Mouse (Mus musculus) layer of hippocampus, adult 9-11 months (tissue): ENCODE measurements at regions not wholly inside any gene's neighbourhood (a gene's known extent, or its start where the extent isn't known, plus 50 kb on each side); places are given as distances from the start of the nearest gene placed in this dataset.
A peak's percentile ranks its signal among the peaks of the same experiment; 100 is the strongest.

Experiments used
- DNase-seq: peaks from one replicate; pipeline ENCODE4 v3.0.0; 2022

DNA sequence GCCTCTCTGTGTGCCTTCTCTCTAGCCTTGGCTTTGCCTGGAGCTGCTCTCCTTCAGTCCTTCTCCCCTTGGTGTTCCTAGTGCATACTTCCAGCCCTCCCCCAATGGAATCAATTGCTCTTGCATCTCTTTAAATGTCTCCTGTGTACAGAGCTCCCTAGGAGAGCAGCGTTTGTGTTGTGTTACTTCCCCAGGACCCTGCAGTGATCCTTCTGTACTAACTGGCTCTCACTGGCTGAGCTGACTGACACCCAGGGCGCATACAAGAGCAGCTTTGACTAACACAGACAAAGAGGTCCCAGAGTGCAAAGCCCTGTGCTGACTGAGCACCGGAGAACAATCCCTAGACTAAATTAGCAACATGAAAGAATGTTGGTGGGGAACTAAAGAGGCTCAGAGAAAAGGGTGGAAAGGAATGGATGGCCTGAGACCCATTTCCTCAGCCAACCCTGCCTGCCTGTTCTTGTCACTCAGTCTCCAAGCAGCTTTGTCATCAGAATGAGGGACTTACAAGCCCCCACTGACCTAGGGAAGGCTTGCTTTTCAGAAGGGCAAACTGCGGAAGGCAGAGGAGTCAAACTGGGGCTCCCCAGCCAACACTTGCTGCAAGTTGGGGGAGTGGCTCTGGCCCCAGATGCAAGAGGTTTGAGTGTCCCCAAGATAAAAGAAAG is 476.4 kb upstream of the Tmem132c start:
- peak; percentile 8 for DNase-seq

DNA sequence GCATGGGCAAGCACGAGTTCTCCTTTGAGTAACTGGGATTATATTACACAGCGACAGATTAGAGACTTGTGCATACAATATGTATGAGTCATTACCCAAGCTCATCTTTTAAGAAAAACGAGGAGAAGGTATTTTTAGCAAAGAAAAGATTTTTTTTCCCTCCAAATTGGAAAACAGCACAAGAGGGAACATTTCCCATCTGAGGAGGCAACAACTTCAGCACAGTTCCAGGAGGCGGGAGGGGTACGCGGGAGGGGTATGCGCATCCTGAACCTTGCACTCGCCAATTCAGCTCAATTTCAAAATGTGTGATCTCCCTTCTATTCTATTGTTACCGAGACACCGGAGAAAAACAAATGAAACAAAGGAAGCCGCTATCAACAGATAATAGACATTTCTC is 472.6 kb upstream of the Tmem132c start:
- no peak for DNase-seq

DNA sequence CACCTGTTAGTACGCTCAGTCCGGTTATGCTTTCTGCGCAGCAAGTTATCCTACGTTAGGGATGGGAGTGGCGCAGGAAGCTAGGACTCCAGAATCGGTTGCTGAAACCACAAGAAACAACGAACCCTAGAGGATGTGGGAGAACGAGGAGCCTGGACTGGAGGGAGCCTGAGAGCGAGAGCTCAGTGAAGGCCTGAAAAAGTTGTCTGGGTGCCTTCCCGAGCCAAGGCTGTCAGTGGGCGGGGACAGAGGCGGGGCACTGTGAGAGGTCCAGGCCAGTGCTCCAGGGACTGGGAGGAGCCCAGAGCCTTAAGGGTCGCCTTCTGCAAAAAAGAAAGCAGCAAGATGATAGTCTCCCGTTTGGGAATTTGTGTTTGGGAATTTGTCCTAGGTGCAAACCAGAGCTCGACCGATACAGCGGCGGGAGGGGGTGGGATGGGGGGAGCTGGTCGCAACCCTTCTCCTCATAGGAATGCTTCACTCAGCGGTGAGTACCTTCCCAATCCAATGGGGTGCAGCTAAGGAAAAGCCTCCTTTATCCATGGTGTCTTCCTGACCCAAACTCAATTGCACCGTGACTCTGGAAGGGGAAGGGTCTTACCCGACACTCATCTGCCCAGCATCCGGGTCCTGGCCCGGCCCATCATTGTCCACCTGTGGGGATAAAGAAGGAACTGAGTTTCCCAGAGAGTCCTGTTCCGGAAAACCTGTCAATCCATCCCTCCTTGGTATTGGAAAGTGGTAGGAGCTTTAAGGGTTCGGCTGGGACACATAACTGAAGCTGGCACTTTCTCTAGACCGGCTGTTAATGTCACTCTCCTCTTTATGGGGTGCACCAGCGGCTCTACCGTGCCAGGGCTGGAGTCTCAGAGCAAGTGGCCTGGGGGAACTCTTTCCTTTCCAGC is 453.6 kb upstream of the Tmem132c start:
- no peak for DNase-seq

DNA sequence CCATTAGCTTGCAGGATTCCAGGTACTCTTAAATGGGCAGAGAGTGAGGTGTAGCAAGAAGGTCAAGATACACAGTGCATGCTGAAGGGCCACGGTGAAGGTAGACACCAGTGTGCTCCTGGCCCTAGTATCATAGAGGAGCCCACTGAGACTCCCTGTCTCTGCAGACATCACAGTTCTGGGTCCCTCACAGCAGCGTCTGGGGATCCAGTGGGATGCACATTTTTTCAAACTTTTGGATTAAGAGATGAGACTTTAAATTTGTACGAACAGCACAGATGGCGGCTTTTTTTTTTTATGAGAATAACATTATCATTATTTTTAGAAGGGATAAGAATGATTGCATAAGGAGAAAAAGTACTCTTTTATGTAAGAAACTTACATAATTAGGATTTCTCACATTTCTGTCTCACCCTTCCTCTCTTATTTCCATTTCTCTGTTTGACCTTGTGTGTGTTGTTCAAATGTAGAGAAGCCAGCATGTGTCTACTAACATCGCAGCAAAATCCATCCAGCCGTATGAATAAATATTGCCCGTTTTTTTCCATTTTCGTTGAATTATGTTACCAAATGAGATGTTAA is 441.8 kb upstream of the Tmem132c start:
- no peak for DNase-seq

DNA sequence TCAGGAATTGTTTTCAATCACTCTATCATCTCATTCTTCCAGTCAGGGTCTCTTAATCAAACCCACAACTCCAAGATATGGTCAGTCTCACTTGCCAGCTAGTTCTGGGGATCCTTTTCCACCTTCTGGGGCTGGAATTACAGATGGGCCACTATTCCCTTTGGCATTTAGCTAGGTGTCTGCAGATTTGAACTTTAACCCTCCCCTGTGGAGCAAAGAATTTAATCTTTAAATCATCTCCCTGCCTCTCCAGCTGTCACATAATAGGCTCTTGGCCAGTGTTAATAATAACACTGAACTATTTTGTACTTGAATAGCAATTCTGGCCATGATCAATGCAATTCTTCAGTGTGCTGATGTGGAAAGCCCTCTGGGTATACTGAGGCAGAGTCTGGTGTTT is 435.0 kb upstream of the Tmem132c start:
- DNase-seq: no peak

DNA sequence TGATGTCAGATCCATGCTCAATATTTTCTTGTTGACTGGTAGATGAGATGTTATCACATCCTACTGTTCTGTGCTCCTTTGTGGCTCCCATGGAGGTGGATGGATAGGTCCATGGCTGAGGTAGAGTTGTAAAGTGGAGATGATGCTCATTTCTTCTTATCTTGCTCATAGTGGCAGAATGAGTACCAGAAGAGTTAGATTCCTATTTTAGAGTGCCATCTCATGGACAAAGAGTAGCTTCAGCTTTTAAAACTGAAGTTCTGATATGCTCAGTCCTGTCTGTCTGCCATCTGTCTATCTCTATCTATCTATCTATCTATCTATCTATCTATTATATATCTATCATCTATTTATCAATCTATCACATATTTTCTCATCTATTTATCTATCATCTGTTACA is 425.5 kb upstream of the Tmem132c start:
- no peak for DNase-seq

DNA sequence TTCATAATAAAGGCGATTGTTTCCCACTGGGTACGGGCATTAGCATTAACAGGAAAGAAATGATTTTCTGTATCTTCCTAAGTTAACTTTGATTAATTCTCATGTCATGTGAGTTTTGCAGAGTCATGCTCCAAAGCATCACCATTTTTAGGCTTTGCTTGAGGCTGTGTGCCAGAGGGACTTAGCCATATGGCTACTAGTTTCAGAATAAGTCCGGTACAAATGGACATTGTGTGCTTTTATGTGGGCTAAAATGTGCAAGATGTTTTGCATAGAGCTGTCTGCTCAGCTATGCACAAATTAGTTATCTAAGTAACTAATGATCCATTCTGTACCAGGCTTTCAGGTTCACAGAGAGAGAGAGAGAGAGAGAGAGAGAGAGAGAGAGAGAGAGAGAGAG is 406.2 kb upstream of the Tmem132c start:
- DNase-seq: peak; percentile 24

DNA sequence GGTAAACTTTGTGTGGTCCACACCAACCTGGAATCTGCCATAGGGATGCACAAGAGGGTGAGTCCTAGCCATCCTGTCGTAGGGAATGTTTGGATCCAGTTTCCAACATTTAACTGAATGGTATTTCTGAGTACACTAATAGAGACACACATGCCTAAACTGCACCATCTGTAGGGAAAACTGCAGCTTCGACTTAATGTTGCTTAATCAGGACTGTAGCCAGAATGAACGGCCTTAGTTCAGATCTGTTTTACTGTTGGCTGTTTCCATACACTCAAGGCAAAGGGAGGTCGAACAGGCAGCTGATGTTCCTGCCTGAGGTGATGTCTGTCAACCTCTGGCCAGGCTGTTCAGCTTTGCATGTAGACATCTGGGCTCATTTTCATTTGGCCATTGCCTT is 399.0 kb upstream of the Tmem132c start:
- peak; percentile 42 for DNase-seq

DNA sequence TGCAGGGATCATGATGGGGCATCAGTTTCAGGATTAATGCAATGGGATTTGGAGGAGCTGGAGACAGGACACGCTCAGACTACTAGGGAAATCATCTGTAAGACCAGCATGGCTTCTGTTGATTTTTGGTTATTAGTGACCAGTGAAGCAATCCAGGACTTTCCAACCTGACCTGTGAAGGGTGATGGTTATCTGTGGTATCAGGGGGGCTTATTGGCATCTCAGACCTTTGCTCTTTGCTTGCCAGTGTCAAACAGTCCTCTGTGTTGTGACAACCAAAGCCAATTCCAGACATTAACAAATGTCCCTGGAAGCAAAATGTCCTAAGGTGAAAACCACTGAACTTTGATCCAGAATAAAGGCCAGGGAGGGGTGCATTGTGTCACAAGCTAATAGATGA is 379.5 kb upstream of the Tmem132c start:
- DNase-seq: no peak

DNA sequence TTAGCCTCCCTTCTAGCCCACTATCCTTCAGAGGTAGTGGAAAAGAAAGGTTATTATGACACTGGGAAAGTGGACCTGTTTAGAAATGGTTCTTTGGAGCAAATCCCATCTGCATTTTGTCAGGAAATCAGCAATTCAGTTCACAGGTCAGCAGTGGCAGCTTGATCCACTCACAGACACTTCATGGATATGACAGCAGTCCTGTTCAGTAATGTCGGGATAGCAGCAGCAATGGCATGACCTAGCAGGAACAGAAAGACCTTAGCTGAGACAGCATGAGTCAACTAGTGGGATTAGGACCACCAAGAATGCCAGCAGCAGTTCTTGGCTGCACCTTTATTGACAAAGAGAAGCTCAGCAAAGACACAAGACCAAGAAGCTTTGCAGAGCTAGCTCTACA is 365.8 kb upstream of the Tmem132c start:
- DNase-seq: no peak

DNA sequence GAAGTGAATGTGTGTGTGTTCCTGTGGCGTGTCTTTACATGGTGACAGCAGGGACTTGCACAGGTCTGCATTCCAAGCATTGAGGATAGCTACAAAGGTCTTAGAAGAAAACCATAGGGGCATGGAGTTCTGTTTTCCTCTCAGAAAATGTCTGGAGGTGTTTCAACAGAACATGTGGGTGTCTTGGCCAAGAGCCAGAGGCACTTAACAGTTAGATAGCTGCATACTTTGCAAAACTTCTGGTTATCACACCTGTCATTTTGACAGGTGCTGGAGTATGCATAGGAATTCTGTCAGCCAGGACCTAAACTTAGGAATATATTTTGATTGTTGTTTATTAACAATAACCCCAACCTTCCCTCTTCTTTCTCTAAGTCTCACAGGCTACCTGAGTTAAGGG is 350.9 kb upstream of the Tmem132c start:
- no peak for DNase-seq

DNA sequence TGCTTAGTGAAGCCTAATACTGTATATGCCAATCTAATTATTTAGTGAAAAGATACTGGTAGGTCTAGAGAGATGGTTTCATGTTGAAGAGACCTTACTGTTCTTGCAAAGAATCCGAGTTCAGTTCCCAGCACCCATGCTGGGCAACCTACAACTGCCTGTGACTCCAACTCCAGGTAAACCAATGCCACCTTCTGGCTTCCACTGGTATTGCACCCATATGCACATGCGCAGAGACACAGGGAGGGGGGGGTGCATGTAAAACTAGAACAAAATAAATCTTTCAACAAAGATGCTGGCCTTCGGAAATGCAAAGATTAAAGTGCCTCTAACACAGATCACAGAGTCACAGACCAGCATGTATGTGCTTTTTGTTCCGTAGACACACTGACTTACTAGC is 348.5 kb upstream of the Tmem132c start:
- DNase-seq: no peak

DNA sequence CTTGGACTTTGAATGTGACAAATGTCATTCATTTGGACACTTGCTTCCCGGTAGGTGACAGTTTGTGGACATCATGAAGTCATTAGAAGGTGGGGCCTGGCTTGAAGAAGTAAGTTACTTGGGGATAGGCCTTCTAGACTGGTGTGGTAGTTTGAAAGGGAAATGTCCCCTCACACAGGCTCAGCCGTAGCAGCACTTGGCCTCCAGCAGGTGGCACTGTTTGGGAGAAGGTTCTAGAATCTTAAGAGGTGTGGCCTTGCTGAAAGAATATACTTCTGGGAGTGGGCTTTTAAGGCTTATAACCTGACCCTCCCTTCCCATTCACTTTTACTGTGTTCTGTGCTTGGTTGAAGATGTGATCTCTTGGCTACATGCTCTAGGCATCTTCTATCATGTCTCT is 331.5 kb upstream of the Tmem132c start:
- DNase-seq: no peak

DNA sequence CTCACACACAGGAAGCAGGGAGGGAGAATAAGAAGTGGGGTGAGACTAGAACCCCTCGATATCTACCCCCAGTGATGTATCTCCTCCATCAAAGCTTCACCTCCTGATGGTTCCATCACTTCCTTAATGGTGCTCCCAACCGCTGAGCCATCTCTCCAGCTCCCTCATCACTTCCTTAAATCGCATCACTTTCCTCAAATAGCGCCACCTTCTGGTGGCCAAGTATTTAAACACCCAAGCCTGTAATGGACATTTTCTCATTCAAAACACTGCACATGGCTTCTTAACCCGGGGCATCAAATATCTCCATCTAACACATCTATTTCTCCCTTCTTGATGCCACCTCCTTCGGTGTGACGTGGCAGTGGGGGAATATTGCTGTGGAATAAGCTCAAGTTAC is 324.3 kb upstream of the Tmem132c start:
- DNase-seq: no peak

DNA sequence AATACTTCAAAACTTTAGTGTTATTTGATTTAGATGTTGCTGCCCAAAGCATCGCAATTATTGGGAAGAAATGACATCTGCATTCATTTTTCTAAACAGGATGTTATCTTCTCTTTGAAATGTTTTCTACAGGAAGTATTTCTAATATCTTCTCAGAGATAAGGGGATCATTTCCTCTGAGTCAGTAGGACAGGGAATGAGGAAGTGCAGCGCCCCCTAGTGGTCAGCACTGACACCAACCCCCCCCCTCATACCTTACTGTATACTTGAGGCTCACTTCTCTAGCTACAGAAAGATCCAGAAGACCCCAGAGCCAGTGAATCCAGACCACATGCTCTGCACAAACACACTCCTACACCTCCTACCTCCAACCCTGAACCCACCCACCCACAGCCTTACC is 308.1 kb upstream of the Tmem132c start:
- no peak for DNase-seq

DNA sequence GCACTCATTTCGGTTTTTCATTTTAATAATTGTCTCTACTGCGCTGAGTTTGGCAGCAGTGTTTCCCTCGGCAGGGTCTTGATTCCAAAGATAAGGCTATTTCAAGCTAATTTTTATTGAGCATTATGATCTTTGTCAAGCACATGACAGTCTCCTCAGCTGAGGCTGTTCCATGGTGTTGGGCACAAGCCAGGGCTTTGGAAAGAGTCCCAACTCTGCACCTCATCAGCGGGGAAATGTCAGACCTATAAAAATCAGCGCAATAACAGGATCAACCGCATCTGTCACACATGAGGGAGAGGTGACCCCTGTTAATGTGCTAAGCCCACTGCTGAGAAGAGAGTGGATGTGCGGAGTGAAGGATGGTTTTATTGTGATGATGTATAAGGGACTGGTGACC is 296.7 kb upstream of the Tmem132c start:
- peak; percentile 23 for DNase-seq

DNA sequence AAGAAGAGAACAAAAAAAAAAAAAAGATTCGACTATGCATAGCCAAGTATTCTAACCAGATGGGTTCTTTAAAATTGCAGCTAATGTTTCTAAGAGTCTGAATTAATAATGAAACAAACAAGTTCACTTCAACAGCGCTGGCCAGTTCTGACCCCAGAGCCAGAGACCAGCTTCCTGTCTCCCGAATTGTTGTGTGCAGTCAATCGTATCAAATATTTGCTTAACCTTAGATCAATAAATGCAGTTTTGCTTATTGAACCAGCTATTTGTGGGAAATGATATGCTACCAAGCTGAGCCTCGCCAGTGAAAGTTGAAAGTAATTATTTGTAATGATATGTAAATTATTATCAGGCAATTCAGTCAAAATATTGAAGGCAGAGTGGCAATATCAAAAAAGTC is 287.4 kb upstream of the Tmem132c start:
- no peak for DNase-seq

DNA sequence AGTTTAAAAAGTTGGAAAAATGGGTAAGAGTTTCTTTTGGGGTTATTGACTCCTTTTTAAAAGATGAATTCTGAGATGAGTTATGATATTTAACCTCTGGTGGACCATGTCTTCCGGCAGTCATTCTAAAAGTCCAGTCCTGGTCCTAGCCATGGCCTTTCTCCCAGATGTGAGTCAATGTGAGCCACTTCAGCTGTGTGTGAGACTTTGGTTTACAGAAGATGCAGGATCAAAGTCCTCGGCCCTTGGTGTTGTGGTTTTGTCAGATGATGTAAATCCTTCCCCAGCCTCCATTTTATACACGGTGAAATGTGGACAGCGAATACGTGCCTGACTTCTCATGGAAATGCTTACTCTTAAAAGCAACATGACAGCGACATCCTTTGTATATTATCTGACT is 287.0 kb upstream of the Tmem132c start:
- no peak for DNase-seq

DNA sequence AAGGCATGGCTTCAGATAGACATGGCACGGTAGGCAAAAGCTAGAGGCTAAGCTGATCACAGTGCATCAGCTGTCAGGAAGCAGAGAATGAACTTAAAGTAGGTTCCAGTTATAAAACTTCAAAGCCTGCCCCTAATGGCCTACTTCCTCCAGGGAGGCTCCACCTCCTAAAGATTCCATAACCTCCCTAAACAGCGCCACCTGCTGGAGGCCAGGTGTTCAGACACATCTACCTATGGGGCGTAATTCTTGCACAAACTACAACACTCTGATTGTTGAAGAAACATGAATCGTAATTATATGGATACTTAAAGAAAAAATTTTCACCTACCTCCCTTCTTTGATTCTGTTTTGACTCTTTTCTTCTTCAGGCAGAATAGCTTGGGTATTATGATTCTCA is 277.0 kb upstream of the Tmem132c start:
- DNase-seq: no peak

DNA sequence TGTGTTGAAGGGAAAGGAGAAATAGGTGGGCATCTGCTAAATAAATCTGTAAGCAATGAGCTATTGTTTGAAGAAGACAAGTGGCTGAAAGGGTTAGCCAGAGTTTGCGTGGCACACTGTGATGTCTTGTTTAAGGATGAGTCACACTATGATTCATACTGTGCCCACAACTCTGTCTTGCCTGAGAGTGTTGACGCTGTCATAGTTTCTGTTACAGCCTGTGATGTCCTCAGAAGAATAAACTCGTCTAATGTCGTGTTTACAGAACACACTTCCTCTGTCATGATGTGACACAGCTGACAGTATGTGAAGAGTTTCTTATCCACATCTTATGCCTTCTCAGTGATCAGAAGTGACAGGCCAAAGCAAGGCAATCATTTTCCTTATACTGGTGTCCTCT is 274.5 kb upstream of the Tmem132c start:
- peak; percentile 3 for DNase-seq

DNA sequence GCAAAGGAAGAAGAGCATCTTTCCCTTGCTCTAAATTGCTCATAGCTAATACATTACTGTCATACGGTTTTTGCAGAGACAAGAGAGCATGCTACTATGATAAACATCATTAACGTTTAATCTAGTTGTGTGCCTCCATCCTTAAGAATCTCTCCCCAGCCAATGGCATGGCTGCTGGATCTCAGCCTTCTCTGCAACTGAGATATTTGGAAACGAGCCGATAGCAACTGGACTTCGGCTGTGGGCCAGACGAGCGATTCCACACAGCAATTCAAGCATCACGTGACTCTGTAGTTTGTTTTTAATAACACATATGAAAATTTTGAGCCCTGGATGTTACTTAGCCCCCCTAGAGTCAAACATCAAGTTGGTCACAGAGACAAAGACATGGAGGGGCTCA is 272.2 kb upstream of the Tmem132c start:
- no peak for DNase-seq

DNA sequence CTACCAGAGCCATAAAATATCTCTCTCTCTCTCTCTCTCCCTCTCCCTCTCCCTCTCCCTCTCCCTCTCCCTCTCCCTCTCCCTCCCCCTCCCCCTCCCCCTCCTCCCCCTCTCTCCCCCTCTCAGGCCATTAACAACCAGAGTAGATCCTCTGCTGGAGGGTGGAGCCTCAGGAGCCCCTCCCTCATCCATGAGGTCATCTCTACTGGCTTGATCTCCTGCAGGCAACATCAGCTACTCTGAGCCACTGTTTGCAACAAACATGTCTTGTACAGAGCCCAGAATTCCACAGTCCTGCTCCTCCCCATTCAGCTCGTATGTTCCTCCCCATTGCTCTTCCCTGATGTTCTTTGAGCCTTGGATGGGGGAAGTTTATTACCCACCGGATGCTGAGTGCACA is 270.3 kb upstream of the Tmem132c start:
- DNase-seq: no peak

DNA sequence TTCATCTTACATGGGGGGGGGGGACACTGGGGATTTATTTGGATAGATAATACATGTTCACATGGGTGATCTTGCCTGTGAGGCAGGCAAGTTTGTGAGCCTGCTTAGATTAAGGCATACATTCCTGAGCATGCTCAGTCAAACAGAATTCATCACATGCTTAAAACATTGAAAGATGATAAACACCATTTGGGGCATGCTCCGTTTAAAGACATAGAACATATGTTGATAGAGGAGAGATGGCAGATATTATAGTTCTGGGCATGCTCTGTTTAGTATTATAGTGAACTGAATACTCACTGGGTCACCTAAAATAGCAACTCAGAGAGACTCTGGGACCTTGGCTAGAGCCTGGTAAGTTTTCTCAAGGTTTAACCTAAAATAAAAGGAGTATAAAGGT is 269.6 kb upstream of the Tmem132c start:
- DNase-seq: no peak

DNA sequence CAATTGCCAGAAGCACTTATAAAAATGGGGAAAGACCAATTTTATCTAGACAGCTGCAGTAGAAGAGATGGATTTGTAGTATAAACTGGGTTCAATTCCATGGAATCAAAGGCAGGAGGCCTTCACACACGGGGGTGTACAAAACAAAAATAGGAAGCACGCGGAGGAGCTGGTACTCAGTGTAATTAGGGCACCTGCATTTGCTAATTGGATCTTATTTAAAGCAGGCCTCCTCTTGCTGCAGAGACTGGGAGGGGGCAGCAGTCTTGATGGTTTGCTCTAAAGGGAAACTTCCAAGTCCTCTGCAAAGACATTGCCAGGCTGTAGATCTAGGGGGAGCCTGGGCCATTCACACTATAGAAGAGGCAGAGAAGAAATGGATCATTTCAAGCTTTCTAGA is 268.2 kb upstream of the Tmem132c start:
- DNase-seq: peak; percentile 24
